Mouse (Mus musculus): Measurements from ENCODE around the gene Purb. TPM values are rescaled to one million over a fixed set of nuclear protein-coding genes. Genes with fewer than 3 reads are reported as not detected.
"Not testable (repeated sequence)": the region's sequence is repeated elsewhere in the genome, so short reads cannot be mapped to it uniquely, and the experiment has no call there.

Purb gene
- polyA plus RNA-seq, 1 experiment from 2014 or later = 12.6 TPM

GRCm38 (mm10) chr11:6463159-6463837, 12.4 kb downstream of the Purb start:
- Histone ChIP-seq H3K4me3 (no peak overlapping the region), H3K4me2 (no peak overlapping the region), H3K9ac (no peak overlapping the region), H3K9me3 (0 out of 2 replicates have a peak, but pooled peaks cover 2% of the 10 kb centered on the region), H3K4me1 (replicated peaks) (peaks cover 13% of the 10 kb centered on the region), H3K27ac (no peak overlapping the region), H3K36me3 (peaks cover 24% of the 10 kb centered on the region), H3K27me3 (no peaks in the 10 kb centered on the region)
- WGBS = 89% methylated on average over 6 of the region's 6 CpGs
- no peak for ATAC-seq (ENCODE audit: low FRiP score)

- Histone ChIP-seq H3K27ac (no peak overlapping the region), H3K36me3 (no peaks in the 10 kb centered on the region), H3K4me3 (no peak overlapping the region), H3K4me1 (replicated peaks) (no peaks in the 10 kb centered on the region), H3K4me2 (no peak overlapping the region), H3K9me3 (0 out of 2 replicates have a peak, but pooled peaks cover 2% of the 10 kb centered on the region), H3K27me3 (no peaks in the 10 kb centered on the region), H3K9ac (no peak overlapping the region)
- 75% methylated on average over 6 of the region's 6 CpGs for WGBS
- no peak for ATAC-seq (ENCODE audit: low FRiP score)
Observed at GRCm38 (mm10) chr11:6456083-6456482, 19.6 kb downstream of the Purb start.

DNA sequence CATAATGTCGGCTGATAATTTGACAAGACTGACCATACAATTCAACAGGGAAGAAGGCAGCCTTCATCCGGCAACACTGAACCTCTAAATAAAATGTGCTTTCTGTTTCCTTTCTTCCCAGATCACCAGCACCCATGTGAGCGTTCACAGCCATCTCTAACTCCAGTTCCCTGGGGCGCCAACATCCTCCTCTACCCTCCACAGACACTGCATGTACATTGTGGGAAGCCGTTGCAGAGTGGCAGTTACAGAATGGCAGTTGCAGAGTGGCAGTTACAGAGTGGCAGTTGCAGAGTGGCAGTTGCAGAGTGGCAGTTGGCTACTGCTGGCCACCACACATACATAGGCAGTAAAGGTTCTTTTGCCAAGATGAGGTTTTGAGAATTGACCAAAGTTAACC, 27.6 kb downstream of the Purb start:
- H3K4me2 ChIP-seq; ATAC-seq (ENCODE audit: low FRiP score); H3K4me1 ChIP-seq (replicated peaks); H3K9me3 ChIP-seq; H3K27ac ChIP-seq; H3K27me3 ChIP-seq; H3K36me3 ChIP-seq; H3K4me3 ChIP-seq; H3K9ac ChIP-seq: not testable (repeated sequence)
- WGBS = 94% methylated on average over 5 of the region's 5 CpGs

GRCm38 (mm10) chr11:6447493-6447892, 28.2 kb downstream of the Purb start:
- Histone ChIP-seq H3K9me3 (no peaks in the 10 kb centered on the region), H3K36me3 (no peaks in the 10 kb centered on the region), H3K27ac (no peak overlapping the region), H3K4me1 (replicated peaks) (peaks cover 11% of the 10 kb centered on the region), H3K4me3 (no peak overlapping the region), H3K4me2 (no peak overlapping the region), H3K27me3 (no peaks in the 10 kb centered on the region), H3K9ac (no peak overlapping the region)
- ATAC-seq (ENCODE audit: low FRiP score) = no peak
- 92% methylated on average over 4 of the region's 4 CpGs for WGBS

DNA sequence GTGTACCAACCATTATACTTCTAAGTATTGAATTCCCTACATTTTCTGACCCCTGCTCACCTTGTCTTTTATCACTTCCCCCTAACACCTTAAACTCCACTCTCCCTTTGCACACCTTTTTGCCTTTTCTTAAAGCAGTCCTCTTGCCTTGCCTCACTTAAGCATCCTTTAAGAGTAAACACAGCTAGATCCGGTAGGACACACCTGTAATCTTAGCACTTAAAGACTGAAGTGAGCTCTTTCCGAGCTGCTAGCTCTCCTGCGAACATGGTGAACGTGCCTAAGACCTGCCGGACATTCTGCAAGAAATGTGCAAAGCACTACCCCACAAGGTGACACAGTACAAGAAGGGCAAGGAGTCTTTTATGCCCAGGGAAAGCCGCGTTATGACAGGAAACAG, 29.8 kb downstream of the Purb start:
- Histone ChIP-seq H3K4me1 (replicated peaks) (peaks cover 11% of the 10 kb centered on the region), H3K9me3 (no peaks in the 10 kb centered on the region), H3K36me3 (0 out of 2 replicates have a peak, but pooled peaks cover 3% of the 10 kb centered on the region), H3K4me2 (no peak overlapping the region), H3K27ac (no peak overlapping the region), H3K27me3 (no peaks in the 10 kb centered on the region), H3K9ac (no peak overlapping the region), H3K4me3 (no peak overlapping the region)
- no peak for ATAC-seq (ENCODE audit: low FRiP score)
- 93% methylated on average over 7 of the region's 7 CpGs for WGBS

DNA sequence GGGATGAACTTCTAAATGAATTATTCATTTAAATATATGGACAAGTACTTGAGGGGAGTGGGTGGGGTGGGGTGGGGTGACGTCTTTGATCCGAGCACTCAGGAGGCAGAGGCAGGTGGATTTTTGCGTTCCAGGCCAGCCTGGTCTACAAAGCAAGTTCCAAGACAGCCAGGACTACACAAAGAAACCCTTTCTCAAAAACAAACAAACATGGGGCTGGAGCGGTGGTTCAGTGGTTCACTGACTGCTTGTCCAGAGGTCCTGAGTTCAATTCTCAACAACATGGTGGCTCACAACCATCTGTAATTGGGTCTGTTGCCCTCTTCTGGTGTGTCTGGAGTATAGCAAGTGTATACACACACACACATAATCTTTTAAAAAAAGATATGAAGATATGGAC, 30.3 kb downstream of the Purb start:
- no peak overlapping the region for H3K27ac ChIP-seq
- H3K27me3 ChIP-seq = no peaks in the 10 kb centered on the region
- no peak overlapping the region for H3K9ac ChIP-seq
- H3K4me1 ChIP-seq (replicated peaks) = peaks cover 11% of the 10 kb centered on the region
- no peaks in the 10 kb centered on the region for H3K9me3 ChIP-seq
- WGBS = 78% methylated on average over 4 of the region's 4 CpGs
- H3K36me3 ChIP-seq = 0 out of 2 replicates have a peak, but pooled peaks cover 3% of the 10 kb centered on the region
- no peak overlapping the region for H3K4me3 ChIP-seq
- ATAC-seq (ENCODE audit: low FRiP score) = no peak
- H3K4me2 ChIP-seq = peak overlapping the region; percentile 55; the same call in 1 of the 2 replicates

DNA sequence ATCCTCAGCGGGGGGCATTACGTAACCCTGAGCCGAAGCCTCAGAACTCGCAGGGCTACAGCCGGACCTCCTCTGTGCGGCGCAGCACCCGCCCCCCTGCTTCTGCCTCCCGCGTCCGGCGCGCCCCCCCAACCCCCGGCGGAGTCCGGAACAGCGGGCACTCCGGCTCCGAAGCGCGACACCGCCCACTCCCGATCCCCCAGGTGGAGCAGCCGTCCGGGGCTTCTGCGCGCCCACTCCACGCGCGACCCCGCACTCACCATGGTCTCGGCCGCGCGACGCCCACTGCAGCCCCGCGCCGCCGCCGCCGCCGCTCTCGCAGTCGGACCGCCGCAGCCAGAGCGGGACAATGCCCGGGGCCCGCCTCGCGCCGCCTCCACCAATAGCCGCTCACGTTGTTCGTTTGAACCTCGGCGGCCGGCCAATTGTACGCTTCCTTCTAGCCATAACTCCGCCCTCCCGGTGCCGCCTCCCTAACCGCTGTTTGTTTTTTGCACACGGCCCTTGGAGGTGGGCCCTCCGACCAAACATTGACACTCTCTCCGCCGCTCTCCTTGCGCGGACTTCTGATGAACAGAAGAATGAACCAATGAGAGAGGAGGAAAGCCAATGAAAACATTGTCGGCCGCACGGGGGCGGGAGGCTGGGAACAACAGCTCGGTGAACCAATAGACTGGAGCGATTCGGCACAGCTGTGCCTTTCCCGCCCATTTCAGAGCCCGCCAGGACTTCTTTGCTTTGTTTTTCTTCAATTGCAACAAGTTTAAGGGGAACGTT, 31.5 kb downstream of the Purb start, which contains the start of gene H2afv:
Gene H2afv (minus strand): TSS at position 367 of the 777 bp plus-strand sequence.
- H3K4me1 ChIP-seq (replicated peaks) = peaks cover 11% of the 10 kb centered on the region
- under 1% methylated on average over 77 of the region's 80 CpGs for WGBS
- peak within 1 kb of the TSS; percentile 62 for H3K4me2 ChIP-seq
- no peaks in the 10 kb centered on the region for H3K27me3 ChIP-seq
- no peaks in the 10 kb centered on the region for H3K9me3 ChIP-seq
- ATAC-seq (ENCODE audit: low FRiP score) = peak; percentile 100
- 0 out of 2 replicates have a peak, but pooled peaks cover 3% of the 10 kb centered on the region for H3K36me3 ChIP-seq
- peak within 1 kb of the TSS; percentile 97 for H3K27ac ChIP-seq
- H3K4me3 ChIP-seq = peak within 1 kb of the TSS; percentile 75
- peak within 1 kb of the TSS; percentile 89 for H3K9ac ChIP-seq

GRCm38 (mm10) chr11:6443727-6444076, 32.0 kb downstream of the Purb start:
- Histone ChIP-seq H3K4me3 (peak overlapping the region; percentile 75), H3K36me3 (0 out of 2 replicates have a peak, but pooled peaks cover 5% of the 10 kb centered on the region), H3K9ac (peak overlapping the region; percentile 89), H3K4me2 (peak overlapping the region; percentile 62), H3K27ac (peak overlapping the region; percentile 97), H3K27me3 (no peaks in the 10 kb centered on the region), H3K9me3 (no peaks in the 10 kb centered on the region), H3K4me1 (replicated peaks) (peaks cover 11% of the 10 kb centered on the region)
- WGBS = under 1% methylated on average over 10 of the region's 10 CpGs
- no peak for ATAC-seq (ENCODE audit: low FRiP score)

GRCm38 (mm10) chr11:6443102-6443501, 32.6 kb downstream of the Purb start:
- no peak for ATAC-seq (ENCODE audit: low FRiP score)
- Histone ChIP-seq H3K27me3 (no peaks in the 10 kb centered on the region), H3K4me1 (replicated peaks) (peaks cover 11% of the 10 kb centered on the region), H3K36me3 (peaks cover 6% of the 10 kb centered on the region; the same call in 1 of the 2 replicates), H3K4me2 (peak overlapping the region; percentile 62), H3K4me3 (peak overlapping the region; percentile 75), H3K9me3 (no peaks in the 10 kb centered on the region), H3K27ac (no peak overlapping the region), H3K9ac (peak overlapping the region; percentile 89)
- WGBS = 62% methylated on average over 4 of the region's 4 CpGs

GRCm38 (mm10) chr11:6442566-6442965, 33.2 kb downstream of the Purb start:
- Histone ChIP-seq H3K9ac (no peak overlapping the region), H3K4me3 (no peak overlapping the region), H3K27me3 (no peaks in the 10 kb centered on the region), H3K27ac (no peak overlapping the region), H3K4me2 (peak overlapping the region; percentile 62), H3K9me3 (no peaks in the 10 kb centered on the region), H3K36me3 (peaks cover 12% of the 10 kb centered on the region), H3K4me1 (replicated peaks) (peaks cover 11% of the 10 kb centered on the region)
- WGBS = 99% methylated on average over 4 of the region's 4 CpGs
- no peak for ATAC-seq (ENCODE audit: low FRiP score)

- 89% methylated on average over 4 of the region's 4 CpGs for WGBS
Observed at GRCm38 (mm10) chr11:6440171-6440570, 35.5 kb downstream of the Purb start.

DNA sequence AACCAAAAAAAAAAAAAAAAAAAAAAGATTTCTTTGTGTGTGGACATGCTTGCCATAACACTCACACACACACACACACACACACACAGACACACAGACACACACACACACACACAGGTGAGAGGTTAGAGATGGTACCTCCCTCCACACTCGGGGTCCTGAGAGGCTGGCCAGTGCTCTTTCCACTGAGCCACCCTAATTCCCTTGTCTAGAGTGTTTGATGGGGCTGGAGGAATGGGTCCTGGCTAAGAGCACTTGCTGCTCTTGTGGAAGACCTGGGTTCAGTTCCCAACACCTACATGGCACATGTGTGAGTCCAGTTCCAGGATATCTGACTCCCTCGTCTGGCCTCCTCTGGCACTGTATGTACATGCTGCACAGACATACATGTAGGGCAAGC, 38.0 kb downstream of the Purb start:
- Histone ChIP-seq H3K27ac (no peak overlapping the region), H3K36me3 (peaks cover 53% of the 10 kb centered on the region), H3K4me1 (replicated peaks) (no peaks in the 10 kb centered on the region), H3K27me3 (no peaks in the 10 kb centered on the region), H3K9ac (no peak overlapping the region), H3K4me2 (no peak overlapping the region), H3K4me3 (no peak overlapping the region), H3K9me3 (no peaks in the 10 kb centered on the region)
- WGBS = 95% methylated on average over 2 of the region's 2 CpGs
- ATAC-seq (ENCODE audit: low FRiP score) = no peak

More at GRCm38 (mm10) chr11:6440171-6440570, 35.5 kb downstream of the Purb start:
- no peak overlapping the region for H3K4me3 ChIP-seq
- no peak overlapping the region for H3K9ac ChIP-seq
- no peak overlapping the region for H3K27ac ChIP-seq
- ATAC-seq (ENCODE audit: low FRiP score) = no peak
- peaks cover 33% of the 10 kb centered on the region for H3K36me3 ChIP-seq
- H3K4me2 ChIP-seq = no peak overlapping the region
- no peaks in the 10 kb centered on the region for H3K27me3 ChIP-seq
- no peaks in the 10 kb centered on the region for H3K9me3 ChIP-seq
- H3K4me1 ChIP-seq (replicated peaks) = peaks cover 11% of the 10 kb centered on the region
